Mouse (Mus musculus): ENCODE measurements around the gene Elavl2.

Gene Elavl2

GRCm38 (mm10) chr4:91208415-91209292, 191.9 kb downstream of the Elavl2 start:
- DNase-seq (ENCODE audit: low spot score): no peak

Measured in layer of hippocampus, adult 11-12 months (tissue).